Mouse (Mus musculus) heart, embryonic 14.5 days (tissue): ENCODE data around the gene Casz1. TPM values are rescaled to one million over a fixed set of nuclear protein-coding genes. Genes with fewer than 3 reads are reported as not detected.

ENCODE experiments used
- ATAC-seq: fragments of 200-750 bp; cut with Nextera tagmentation; 2 replicates; pipeline ENCODE4 v1.8.0; 2017; ENCODE audit warnings: low read depth, moderate TSS enrichment; ENCODE audit not compliant: insufficient number of reproducible peaks, insufficient read depth, low FRiP score
- H3K27ac ChIP-seq, 2 experiments: fragments of 200-500 bp in 1 of 2; fragments of 300-500 bp in 1 of 2; sonication (generic) in 1 of 2; replicated peaks in 1 of 2; 2 replicates each; pipeline ENCODE4 v1.5.1; 2012 to 2014; ENCODE audit warnings: low read depth in 2 of 2, low read length in 2 of 2, control low read depth in 1 of 2, mild to moderate bottlenecking in 1 of 2, mixed read lengths in 1 of 2; ENCODE audit not compliant: control insufficient read depth in 1 of 2, insufficient read depth in 1 of 2
- H3K27me3 ChIP-seq: fragments of 300-500 bp; sonication (generic); 2 replicates; pipeline ENCODE4 v1.6.1; 2014; ENCODE audit warnings: mild to moderate bottlenecking, low read length, control low read depth; ENCODE audit not compliant: control insufficient read depth, insufficient read depth
- H3K36me3 ChIP-seq: fragments of 300-500 bp; sonication (generic); 2 replicates; pipeline ENCODE4 v1.6.1; 2014; ENCODE audit warnings: mild to moderate bottlenecking, control low read depth, low read length, mixed read lengths; ENCODE audit not compliant: control insufficient read depth, insufficient read depth
- H3K4me1 ChIP-seq, 2 experiments: fragments of 200-500 bp in 1 of 2; fragments of 300-500 bp in 1 of 2; sonication (generic) in 1 of 2; 2 replicates each; pipeline ENCODE4 v1.6.1; 2012 to 2014; ENCODE audit warnings: low read length in 2 of 2, control low read depth in 1 of 2, mixed read lengths in 1 of 2; ENCODE audit not compliant: control insufficient read depth in 2 of 2, insufficient read depth in 2 of 2
- H3K4me2 ChIP-seq: fragments of 300-500 bp; sonication (generic); 2 replicates; pipeline ENCODE4 v1.6.1; 2014; ENCODE audit warnings: mild to moderate bottlenecking, low read length
- H3K4me3 ChIP-seq, 2 experiments: fragments of 200-500 bp in 1 of 2; fragments of 300-500 bp in 1 of 2; sonication (generic) in 1 of 2; 2 replicates each; pipeline ENCODE4 v1.5.1; 2012 to 2014; ENCODE audit warnings: low read length in 2 of 2, mild to moderate bottlenecking in 2 of 2, control low read depth in 1 of 2, low read depth in 1 of 2, moderate library complexity in 1 of 2; ENCODE audit not compliant: control insufficient read depth in 1 of 2, insufficient read depth in 1 of 2
- H3K9ac ChIP-seq: fragments of 300-500 bp; sonication (generic); 2 replicates; pipeline ENCODE4 v1.6.1; 2014; ENCODE audit warnings: mild to moderate bottlenecking, low read length
- H3K9me3 ChIP-seq: fragments of 300-500 bp; sonication (generic); 2 replicates; pipeline ENCODE4 v1.6.1; 2016; ENCODE audit warnings: low read length, control low read depth; ENCODE audit not compliant: control insufficient read depth
- WGBS: fragments of 180-500 bp; shearing (Covaris S2); extraction: QIAGEN DNeasy Blood & Tissue Kit; methylation state at CpG from one replicate; pipeline ENCODE4 v1.1.7; 2014; 5-methylcytosine and 5-hydroxymethylcytosine counted together
- polyA plus RNA-seq: library from polyadenylated mRNA; unstranded; fragments of >200 nt; fragmentation: Nextera tagmentation; extraction: Ambion mirVana; gene quantifications from 2 replicates; pipeline ENCODE4 v1.2.1, GENCODE M21; 2014

The Casz1 gene
- polyA plus RNA-seq, 1 experiment from 2014 or later: 24.6 TPM

- Histone ChIP-seq H3K4me3 (no peak overlapping the region), H3K9ac (no peak overlapping the region), H3K4me1 (peaks cover 11 to 39% of the 10 kb centered on the region in 2 experiments; a peak in 3 of 4 replicates), H3K4me2 (no peak overlapping the region), H3K27ac (no peak overlapping the region), H3K9me3 (no peaks in the 10 kb centered on the region), H3K27me3 (no peaks in the 10 kb centered on the region), H3K36me3 (peaks cover 17% of the 10 kb centered on the region; the same call in 1 of the 2 replicates)
- WGBS: 62% methylated on average over 11 of the region's 11 CpGs
- ATAC-seq: no peak
Measured at GRCm38 (mm10) chr4:148846724-148847123, 42.5 kb downstream of the Casz1 start.

DNA sequence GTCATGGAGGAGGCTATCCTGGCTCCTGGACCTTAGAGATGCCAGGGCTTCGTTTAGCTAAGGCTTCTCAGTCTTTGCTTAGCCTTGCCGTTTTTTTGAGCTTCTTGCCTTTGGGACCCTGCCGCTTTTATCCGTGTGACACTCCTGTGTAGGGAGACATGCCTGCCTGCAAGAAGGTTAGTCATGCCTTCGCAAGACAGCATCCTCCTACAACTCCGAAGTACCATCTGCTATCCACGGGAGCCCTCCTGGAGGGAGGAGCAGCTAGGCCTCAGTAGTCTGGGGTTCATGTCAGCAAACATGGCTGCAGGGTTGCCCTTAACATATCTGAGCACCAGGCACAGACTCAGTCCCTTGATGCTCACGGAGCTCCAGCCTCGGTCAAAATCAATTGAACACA, 43.4 kb downstream of the Casz1 start:
- 86% methylated on average over 9 of the region's 9 CpGs for WGBS
- Histone ChIP-seq H3K27ac (no peak overlapping the region), H3K36me3 (peaks cover 16% of the 10 kb centered on the region; the same call in 1 of the 2 replicates), H3K27me3 (no peaks in the 10 kb centered on the region), H3K4me1 (peaks cover 18 to 41% of the 10 kb centered on the region in 2 experiments; a peak in 3 of 4 replicates), H3K4me3 (no peak overlapping the region), H3K9me3 (no peaks in the 10 kb centered on the region), H3K4me2 (no peak overlapping the region), H3K9ac (no peak overlapping the region)
- no peak for ATAC-seq

DNA sequence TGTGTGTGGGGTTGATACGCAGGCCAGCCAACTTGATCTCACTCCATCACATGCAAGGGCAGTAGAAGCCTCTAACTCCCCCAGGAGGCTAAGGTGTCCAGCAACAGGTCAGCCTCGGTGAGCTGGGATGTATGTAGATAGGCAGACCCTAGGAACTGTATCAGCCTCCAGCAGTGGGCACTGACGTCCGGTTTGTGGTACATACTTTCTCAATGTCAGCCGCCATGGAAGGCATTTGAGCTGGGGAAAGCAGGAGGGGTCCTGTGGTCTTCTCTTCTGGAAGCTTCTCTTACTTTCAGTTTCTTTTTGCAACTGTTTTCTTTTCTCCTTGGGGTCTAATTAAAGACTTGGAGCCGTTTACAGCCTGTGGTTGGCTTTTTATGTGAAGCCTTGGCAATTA, 45.2 kb downstream of the Casz1 start:
- H3K36me3 ChIP-seq: peaks cover 13% of the 10 kb centered on the region; the same call in 1 of the 2 replicates
- no peak overlapping the region for H3K27ac ChIP-seq
- H3K27me3 ChIP-seq: no peaks in the 10 kb centered on the region
- H3K4me1 ChIP-seq: peaks cover 19 to 44% of the 10 kb centered on the region in 2 experiments; a peak in 3 of 4 replicates
- WGBS: 67% methylated on average over 6 of the region's 6 CpGs
- H3K9me3 ChIP-seq: no peaks in the 10 kb centered on the region
- no peak overlapping the region for H3K4me2 ChIP-seq
- H3K9ac ChIP-seq: no peak overlapping the region
- no peak overlapping the region for H3K4me3 ChIP-seq
- ATAC-seq: no peak

- ATAC-seq: no peak
- Histone ChIP-seq H3K36me3 (no peaks in the 10 kb centered on the region; the same call in 1 of the 2 replicates), H3K4me1 (peaks cover 37 to 59% of the 10 kb centered on the region in 2 experiments), H3K9ac (no peak overlapping the region), H3K27me3 (no peaks in the 10 kb centered on the region; the same call in 1 of the 2 replicates), H3K4me3 (no peak overlapping the region), H3K9me3 (no peaks in the 10 kb centered on the region), H3K4me2 (no peak overlapping the region), H3K27ac (no peak overlapping the region)
- 78% methylated on average over 4 of the region's 4 CpGs for WGBS
Measured at GRCm38 (mm10) chr4:148853057-148853456, 48.8 kb downstream of the Casz1 start.

- Histone ChIP-seq H3K27me3 (no peaks in the 10 kb centered on the region; the same call in 1 of the 2 replicates), H3K4me3 (no peak overlapping the region), H3K9me3 (no peaks in the 10 kb centered on the region), H3K9ac (no peak overlapping the region), H3K4me2 (no peak overlapping the region), H3K36me3 (no peaks in the 10 kb centered on the region; the same call in 1 of the 2 replicates), H3K4me1 (peaks cover 45 to 68% of the 10 kb centered on the region in 2 experiments), H3K27ac (no peak overlapping the region)
- no peak for ATAC-seq
- WGBS: 36% methylated on average over 2 of the region's 2 CpGs
Measured at GRCm38 (mm10) chr4:148854093-148854492, 49.9 kb downstream of the Casz1 start.

- no peak for ATAC-seq
- no peak overlapping the region for H3K4me3 ChIP-seq
- no peak overlapping the region for H3K4me2 ChIP-seq
- no peaks in the 10 kb centered on the region; the same call in 1 of the 2 replicates for H3K27me3 ChIP-seq
- WGBS: 57% methylated on average over 5 of the region's 5 CpGs
- peak overlapping the region; percentile 40 to 57; a peak in 3 of 4 replicates for H3K27ac ChIP-seq
- H3K36me3 ChIP-seq: no peaks in the 10 kb centered on the region
- H3K4me1 ChIP-seq: peaks cover 55 to 73% of the 10 kb centered on the region in 2 experiments
- 0 out of 2 replicates have a peak overlapping the region, but pooled peaks have one; percentile 25 for H3K9ac ChIP-seq
- no peaks in the 10 kb centered on the region for H3K9me3 ChIP-seq
Measured at GRCm38 (mm10) chr4:148855527-148855926, 51.3 kb downstream of the Casz1 start.

GRCm38 (mm10) chr4:148856216-148856615, 52.0 kb downstream of the Casz1 start:
- no peaks in the 10 kb centered on the region for H3K36me3 ChIP-seq
- H3K9ac ChIP-seq: peak overlapping the region; percentile 3
- no peaks in the 10 kb centered on the region for H3K9me3 ChIP-seq
- H3K27ac ChIP-seq: peak overlapping the region; percentile 61 to 62; a peak in 3 of 4 replicates
- no peak for ATAC-seq
- H3K27me3 ChIP-seq: peaks cover 3% of the 10 kb centered on the region; the same call in 1 of the 2 replicates
- H3K4me2 ChIP-seq: no peak overlapping the region
- peaks cover 54 to 71% of the 10 kb centered on the region in 2 experiments for H3K4me1 ChIP-seq
- H3K4me3 ChIP-seq: no peak overlapping the region
- WGBS: 74% methylated on average over 4 of the region's 4 CpGs
